Mouse (Mus musculus): Measurements from ENCODE around the gene Lrrc26.

DNA sequence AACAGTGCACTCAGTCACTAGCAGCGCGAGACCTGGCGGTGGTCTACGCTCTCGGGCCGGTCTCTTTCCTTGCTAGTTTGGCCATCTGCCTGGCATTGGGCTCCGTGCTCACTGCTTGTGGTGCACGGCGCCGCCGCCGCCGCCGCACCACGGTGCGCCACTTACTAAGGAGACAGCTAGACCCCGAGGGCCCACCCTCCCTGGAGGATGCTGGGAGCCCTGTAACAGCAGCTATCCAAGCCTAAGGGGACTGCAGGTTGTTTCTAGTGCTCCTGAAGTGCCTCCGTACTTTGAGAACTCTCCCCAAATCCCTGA is 1.1 kb downstream of the Lrrc26 start:
- TF ChIP-seq POLR2A (IDR thresholded peaks at IDR 0.05; ENCODE audit: low read depth, low read length) (no peak), CTCF (conservative IDR thresholded peaks at IDR 0.05; ENCODE audit: insufficient read depth, insufficient read length, low read depth, low read length) (no peak)

All from kidney, adult 2 months (tissue).